Mouse (Mus musculus): ENCODE results near the gene Sufu. TPM values are rescaled to one million over a fixed set of nuclear protein-coding genes. Genes with fewer than 3 reads are reported as not detected.
A peak's percentile ranks its signal among the peaks of the same experiment; 100 is the strongest.

Gene Sufu
- polyA plus RNA-seq, 1 experiment, result 12.4 TPM

GRCm38 (mm10) chr19:46528529-46529213 is 132.0 kb downstream of the Sufu start:
- DNase-seq (ENCODE audit: extremely low spot score in 1 of 2, low spot score in 1 of 2), result peak in 1 of 2 experiments; percentile 54

DNA sequence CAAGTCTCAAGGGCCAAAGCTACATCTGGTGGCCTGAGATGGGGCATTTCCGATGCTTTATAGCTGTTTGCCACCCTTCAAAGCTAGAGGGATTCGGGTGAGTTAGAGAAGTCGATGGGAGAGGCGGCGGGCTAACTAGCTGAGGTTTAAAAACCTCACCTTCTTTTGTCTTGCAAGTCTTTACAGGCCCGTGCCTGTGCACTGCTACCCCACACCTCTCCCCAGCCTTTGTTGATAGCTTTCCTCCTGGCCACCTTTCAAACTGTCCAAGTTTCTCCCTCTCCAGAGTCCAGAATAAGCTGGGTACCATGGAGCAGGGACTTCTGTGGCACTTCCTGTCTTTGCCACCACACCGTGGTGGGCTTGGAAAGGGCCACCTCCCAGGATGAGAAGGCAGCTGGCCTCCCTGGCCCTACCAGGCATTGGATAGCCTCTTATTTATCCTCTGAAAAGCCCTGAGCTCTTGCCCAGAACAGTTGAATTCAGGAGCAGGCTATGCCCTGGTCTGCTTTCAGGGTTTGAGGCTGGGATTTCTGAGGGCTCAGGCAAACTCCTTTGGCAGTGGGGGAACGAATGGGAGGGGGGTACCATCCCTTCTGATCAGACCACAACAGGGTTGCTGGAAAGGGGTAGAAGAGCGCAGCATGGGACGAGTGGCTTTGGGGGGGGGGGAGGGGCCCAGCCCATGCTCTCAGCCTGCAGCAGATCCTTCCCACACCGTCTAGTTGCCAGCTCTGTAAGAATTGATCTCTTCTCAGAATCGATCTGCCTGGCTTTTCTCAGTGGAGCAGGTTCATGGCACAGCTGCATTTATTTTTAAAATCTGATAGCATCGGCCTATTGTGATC is 133.1 kb downstream of the Sufu start:
- DNase-seq (ENCODE audit: extremely low spot score in 1 of 2, low spot score in 1 of 2), result no peak

DNA sequence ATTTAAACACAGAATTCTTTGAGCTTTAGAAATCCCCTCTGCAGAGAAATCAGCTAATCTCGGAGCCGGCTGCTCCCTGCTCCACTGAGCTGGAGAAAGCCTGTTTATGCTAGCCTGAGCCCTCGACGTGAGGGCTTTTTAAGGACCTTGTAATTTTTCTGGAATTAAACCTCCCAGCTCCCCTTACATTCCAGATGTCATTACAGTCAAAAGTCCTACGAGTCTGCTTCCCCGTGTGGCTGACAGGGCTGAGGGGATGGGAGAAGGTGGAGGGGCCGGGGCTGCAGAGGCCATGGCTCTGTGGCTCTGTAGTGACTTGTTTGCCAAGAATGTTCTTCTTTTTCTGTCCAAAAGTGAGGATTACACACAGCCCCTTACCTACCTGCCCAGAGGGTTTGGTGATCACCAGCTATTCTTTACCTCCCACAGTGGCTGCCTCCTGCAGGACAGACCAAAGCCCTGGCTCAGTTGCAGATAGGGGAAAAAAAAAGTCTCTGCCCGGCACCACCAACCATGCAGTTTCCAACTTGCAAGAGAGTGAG is 133.8 kb downstream of the Sufu start:
- DNase-seq (ENCODE audit: extremely low spot score in 1 of 2, low spot score in 1 of 2), result no peak

DNA sequence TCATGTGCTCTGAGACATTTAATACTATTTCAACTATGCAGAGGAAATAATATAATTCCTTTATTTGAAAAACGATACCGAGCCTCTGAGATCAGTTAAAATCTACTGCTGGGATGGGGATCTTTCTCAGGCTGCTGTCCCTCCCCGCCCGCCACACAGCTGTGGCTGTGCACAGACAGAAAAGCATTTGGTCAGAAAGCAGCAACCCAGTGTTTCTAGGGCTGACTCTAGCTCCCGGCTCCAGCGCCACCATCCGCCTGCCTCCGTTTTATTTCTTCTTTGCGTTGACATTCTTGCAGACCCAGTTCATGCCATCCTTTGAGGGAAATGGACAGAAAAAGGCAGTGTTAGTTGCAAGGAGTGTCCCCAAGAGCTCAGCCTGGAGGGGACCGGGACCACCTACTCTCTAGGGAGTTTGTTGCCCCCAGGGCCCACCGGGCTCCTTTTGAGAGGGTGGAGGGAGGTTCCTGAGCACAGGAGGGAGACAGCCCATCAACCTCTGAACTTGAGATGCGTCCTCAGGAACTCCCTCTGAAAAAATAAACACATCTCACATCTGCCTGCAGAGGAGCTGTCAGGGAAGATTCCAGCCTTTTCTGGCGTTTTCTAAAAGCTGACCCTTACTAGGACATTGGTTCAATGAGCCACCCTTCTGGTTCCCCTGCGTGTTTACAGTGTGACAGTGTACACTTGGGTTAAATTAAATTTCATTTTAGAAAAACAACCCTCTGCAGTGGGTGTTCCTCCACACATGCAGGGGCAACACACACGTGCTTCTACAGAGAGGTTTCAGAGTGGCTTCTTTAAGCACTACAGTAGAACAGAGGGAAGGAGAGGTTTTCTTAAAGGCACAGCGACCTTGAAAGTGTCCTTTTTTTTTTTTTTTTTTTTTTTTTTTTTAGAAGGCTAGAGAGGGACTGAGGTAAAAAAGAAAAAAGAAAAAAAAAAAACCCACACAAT is 134.7 kb downstream of the Sufu start:
- peak in 1 of 2 experiments; percentile 58 for DNase-seq (ENCODE audit: extremely low spot score in 1 of 2, low spot score in 1 of 2)

DNA sequence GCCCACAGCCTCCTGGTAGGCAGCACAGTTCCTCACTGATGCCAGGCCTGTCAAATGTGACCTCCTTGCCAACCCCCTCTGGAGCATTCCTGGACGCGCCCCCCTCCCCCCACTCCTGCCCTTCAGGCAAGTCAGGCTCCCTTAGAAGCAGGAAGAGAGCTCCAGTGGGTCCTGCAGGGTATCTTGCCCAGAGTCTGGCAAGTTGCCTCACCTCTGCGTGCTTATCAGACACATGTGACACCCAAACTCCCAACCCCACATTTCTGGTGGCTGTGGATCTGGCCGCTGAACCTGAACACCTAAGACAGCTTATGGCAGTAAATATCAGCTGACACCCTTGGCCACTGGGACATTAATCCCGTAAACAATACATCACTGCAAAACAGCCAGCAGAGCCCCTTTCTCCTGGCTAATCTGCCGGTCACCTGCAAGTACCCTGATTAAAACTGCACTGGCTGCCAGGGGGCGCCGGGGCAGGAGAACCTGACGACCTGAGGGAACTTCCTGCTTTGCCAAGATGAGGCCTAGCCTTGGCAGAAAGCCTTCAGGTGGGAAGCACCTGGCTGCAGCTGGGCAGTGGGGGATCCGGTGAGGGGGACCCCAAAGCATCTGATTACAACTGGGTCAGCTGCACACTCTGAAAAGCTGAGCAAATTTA is 135.5 kb downstream of the Sufu start:
- no peak for DNase-seq (ENCODE audit: extremely low spot score in 1 of 2, low spot score in 1 of 2)

GRCm38 (mm10) chr19:46533066-46533465 is 136.4 kb downstream of the Sufu start:
- DNase-seq (ENCODE audit: extremely low spot score in 1 of 2, low spot score in 1 of 2), result no peak

GRCm38 (mm10) chr19:46533525-46533924 is 136.8 kb downstream of the Sufu start:
- no peak for DNase-seq (ENCODE audit: extremely low spot score in 1 of 2, low spot score in 1 of 2)

DNA sequence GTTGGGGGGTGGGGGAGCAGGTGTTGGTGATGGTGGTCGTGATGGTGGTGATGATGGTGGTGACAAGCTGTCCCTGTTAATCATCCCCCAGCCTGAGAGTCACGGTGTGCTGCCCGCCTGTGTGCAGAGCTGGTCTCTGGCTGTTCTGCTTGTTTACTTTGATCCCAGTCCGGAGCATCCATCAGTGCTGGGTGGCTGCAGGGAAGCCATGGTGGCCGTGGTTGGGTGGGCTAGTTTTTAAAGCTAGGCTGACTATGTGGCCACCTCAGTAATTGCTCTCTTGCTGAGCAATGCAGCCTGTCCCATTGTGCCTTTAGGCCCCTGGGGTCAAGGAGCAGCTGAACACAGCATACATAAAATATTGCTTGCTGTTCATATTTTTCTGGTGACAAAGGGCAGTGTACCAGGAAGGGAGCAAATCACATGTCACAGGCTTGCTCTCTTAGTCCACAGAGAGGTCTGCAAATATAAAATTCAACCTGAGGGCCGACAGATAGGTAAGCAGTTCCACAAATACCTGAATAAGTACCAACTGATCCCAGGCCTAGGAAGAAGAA is 137.9 kb downstream of the Sufu start:
- DNase-seq (ENCODE audit: extremely low spot score in 1 of 2, low spot score in 1 of 2), result no peak

DNA sequence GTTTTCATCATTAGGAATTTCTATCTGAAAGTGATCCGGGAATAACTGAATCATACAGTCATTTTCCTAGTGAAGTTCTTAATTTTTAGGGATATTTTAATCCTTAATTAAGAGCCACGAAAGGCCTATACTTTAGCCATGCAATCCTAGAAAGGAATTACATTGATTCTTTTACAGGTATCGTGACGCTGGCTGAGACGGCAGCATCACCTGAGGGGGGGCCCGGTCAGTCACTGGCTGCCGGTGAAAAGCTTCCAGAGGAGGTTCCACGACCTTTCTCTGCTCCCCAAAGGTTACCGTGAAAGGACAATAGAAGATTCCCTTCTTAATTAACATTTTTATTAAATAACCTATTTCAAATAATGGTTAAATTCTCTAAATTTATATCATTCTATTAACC is 140.7 kb downstream of the Sufu start:
- DNase-seq (ENCODE audit: extremely low spot score in 1 of 2, low spot score in 1 of 2), result no peak

DNA sequence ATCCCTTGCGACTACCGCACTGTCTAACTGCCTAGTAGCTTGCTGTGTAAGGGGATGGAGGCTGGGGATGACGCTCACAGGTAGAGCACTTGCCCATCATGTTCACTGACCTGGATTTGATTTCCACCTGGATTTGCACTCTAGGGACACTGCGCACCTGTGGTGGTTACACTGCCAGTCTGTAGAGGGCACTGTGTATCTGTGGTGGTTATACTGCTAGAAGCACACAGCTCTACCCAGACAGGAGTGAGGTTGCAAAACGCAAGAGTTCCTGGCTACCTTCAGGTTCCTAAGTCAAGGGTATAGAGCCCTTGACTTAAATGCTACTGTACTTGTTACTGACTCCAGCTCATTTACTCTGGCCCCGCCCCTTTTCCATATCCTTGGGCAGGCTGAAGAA is 141.5 kb downstream of the Sufu start:
- DNase-seq (ENCODE audit: extremely low spot score in 1 of 2, low spot score in 1 of 2), result no peak

Other genes with a start within 250 kb of the Sufu start
- gene Pitx3, start 248.6 kb upstream of the Sufu start, polyA plus RNA-seq (2012; rRNA removed), result 0.16 and 0.21 TPM in 2 replicates
- gene Gbf1, start 244.4 kb upstream of the Sufu start, polyA plus RNA-seq (2012; rRNA removed), result 67.0 and 69.7 TPM in 2 replicates
- gene Nfkb2, start 92.6 kb upstream of the Sufu start, polyA plus RNA-seq (2012; rRNA removed), result 2.9 and 3.1 TPM in 2 replicates
- 653 and 659 TPM in 2 replicates for gene Psd, start 69.7 kb upstream of the Sufu start, polyA plus RNA-seq (2012; rRNA removed)
- 33.2 and 36.5 TPM in 2 replicates for gene Fbxl15, start 68.7 kb upstream of the Sufu start, polyA plus RNA-seq (2012; rRNA removed)
- gene Cuedc2, start 58.2 kb upstream of the Sufu start, polyA plus RNA-seq (2012; rRNA removed), result 226 and 229 TPM in 2 replicates
- 30.4 and 39.6 TPM in 2 replicates for gene Mfsd13a, start 55.8 kb upstream of the Sufu start, polyA plus RNA-seq (2012; rRNA removed)
- 1.8 and 2.1 TPM in 2 replicates for gene 2310034G01Rik, start 46.6 kb upstream of the Sufu start, polyA plus RNA-seq (2012; rRNA removed)
- gene Actr1a, start 1.1 kb upstream of the Sufu start, polyA plus RNA-seq (2012; rRNA removed), result 173 and 175 TPM in 2 replicates
- 58.6 and 60.6 TPM in 2 replicates for gene Trim8, start 104.8 kb downstream of the Sufu start, polyA plus RNA-seq (2012; rRNA removed)
- 249 and 253 TPM in 2 replicates for gene Arl3, start 176.3 kb downstream of the Sufu start, polyA plus RNA-seq (2012; rRNA removed)
- 6.0 and 7.5 TPM in 2 replicates for gene Sfxn2, start 176.5 kb downstream of the Sufu start, polyA plus RNA-seq (2012; rRNA removed)
- 26.8 and 29.1 TPM in 2 replicates for gene Wbp1l, start 202.2 kb downstream of the Sufu start, polyA plus RNA-seq (2012; rRNA removed)